Mouse (Mus musculus) heart, adult 11 months (tissue): ENCODE measurements around the gene Rab12.

Experiments
- DNase-seq: peaks from one replicate; pipeline ENCODE4 v3.0.0; 2022

The Rab12 gene

GRCm38 (mm10) chr17:66498598-66498997, 20.9 kb downstream of the Rab12 start:
- DNase-seq, result no peak

DNA sequence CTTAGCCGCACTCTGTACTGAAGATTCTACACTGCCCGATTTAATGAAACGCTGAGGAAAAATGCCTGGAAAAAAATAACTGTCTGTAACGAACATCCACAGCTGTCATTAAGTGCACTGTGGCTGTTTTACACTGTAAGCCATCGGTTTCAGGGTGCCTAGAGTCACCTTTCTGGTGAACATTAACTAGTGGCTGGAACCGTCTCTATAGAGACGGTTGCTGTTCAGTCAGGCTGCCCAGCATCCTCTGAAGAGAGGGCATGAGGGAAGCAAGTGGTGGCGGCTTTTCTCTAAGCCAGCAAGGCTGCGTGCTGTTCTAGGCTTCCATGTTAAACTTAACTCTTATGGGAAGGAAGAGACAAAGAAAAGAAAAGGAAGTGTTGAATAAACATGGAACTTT, 22.9 kb downstream of the Rab12 start:
- no peak for DNase-seq

- peak; percentile 91 for DNase-seq
These were observed 29.4 kb downstream of the Rab12 start for GRCm38 (mm10) chr17:66490022-66490601.

GRCm38 (mm10) chr17:66486576-66486975, 33.0 kb downstream of the Rab12 start:
- no peak for DNase-seq

GRCm38 (mm10) chr17:66485742-66486141, 33.8 kb downstream of the Rab12 start:
- DNase-seq, result peak; percentile 92

- DNase-seq, result no peak
These were observed 34.6 kb downstream of the Rab12 start for GRCm38 (mm10) chr17:66484965-66485364.

DNA sequence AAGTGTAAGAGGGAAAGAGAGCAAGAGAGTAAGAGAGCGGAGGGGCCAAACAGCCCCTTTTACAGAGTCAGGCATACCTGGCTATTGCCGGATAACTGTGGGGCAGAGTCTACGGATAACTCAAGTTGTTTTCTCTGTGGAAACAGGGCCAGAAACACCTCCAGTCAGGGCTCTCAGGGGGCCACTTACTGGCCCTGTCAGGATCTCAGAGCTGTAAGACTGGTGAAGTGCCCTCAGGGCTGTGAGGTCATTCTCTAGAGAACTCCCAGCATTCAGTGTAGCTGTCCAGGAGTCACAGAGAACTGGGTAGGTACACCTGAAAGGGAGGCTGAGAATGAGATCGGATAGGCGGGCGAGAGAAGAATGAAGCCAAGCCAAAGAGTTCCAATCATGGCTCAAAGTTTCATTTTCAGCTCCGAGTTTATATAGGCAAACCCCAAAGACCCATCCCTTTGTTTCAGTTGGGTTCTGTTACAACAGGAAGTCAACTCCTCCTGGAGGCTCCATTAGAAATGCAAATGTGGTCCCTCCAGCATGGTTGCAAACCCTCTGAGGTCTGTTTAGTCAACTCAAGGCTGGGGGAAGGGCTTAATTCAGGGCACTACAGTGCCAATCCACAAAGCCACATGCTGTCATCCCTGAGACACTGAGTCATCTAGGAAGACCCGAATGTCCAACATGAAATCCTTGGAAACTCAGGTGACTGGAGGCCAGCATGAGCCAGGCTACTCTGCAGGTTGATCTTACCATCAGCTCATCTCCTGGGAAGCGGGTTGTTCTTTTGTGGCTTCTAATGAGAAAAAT, 35.7 kb downstream of the Rab12 start:
- no peak for DNase-seq

- no peak for DNase-seq
These were observed 38.2 kb downstream of the Rab12 start for GRCm38 (mm10) chr17:66481295-66481694.

DNA sequence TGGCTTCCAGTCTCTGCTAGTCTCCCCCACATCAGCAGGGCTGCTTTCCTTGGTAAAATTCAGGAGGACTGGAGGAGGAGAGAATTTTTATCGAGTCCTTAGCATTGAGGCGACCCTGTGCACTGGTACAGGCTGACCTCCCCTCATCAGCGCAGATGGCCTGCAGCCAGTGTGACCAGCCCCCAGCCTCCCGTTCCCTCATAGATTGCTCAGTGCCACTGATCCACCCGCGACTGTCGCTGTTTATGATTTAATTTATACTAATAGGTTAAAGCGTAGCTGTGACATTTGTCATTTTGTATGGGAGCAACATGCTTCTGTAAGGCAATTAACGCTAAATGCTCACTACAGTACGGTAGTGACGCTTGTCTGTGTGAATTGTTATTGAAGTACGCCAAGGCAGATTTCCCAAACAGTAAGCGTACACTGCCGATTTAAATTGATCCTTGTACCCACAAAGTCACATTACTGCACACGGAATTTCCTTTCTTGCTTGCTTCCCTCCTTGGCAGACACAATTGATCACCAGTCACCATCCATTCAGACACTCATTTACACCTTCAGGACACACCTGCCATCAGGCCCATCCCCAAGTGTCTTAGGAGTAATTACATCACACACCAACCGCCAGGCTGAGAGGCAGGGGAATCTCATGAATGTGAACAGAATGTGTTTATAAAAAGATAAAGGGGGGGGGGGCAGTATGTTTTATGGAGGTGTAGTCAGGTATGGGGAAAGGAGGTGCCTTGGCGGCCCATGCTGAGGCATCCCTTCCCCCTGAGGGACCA, 38.8 kb downstream of the Rab12 start:
- no peak for DNase-seq

DNA sequence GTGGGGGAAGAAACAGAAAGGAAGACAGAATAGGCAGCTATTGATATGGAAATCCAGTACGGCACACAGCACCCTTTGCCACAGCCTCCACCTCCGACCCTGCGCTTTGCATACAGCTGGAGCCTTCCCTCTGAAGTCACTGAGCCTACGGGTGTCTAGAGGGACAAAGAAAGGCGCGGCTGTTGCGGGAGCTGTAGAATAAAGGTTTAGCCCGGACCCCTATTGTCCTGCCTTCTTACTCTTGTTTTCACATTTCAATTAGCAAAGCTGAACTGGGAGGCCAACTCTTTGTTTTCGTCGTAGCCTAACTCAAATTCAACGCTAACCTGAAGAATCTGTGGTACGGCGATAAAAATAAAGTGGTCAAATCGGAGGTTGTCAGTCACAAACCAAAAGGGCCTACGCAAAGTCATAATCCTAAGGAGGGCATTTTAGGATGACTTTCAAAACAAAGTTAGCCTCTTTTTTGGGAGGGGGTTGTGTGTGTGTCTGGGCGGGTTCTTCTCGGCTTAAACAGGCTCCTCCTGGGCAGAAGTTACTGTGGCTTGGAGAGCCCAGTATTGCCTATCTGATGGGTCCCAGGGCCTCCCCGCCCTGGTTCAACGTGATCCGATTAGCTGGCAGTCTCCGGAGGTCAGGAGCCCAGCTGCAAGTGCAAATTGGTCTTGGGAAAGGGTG, 39.6 kb downstream of the Rab12 start:
- peak; percentile 94 for DNase-seq

DNA sequence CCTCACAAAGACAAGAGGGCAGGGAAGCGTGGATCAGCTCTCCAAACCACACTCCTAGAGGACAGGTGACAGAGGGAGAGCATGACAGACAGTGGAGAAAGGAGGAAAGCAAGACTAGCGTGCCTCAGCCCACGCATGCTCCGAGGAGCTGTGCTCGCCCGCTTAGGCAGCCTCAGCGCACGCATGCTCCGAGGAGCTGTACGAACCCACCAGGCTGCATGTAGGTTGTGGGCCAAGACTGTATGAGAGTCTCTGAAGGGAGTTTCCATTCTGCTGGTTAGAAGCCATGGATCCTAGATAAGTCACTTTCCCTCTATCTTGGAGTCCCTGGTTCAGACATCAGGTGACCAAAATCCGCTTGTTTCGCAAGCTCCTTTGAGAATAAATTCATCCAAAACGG, 40.2 kb downstream of the Rab12 start:
- DNase-seq, result peak; percentile 92

DNA sequence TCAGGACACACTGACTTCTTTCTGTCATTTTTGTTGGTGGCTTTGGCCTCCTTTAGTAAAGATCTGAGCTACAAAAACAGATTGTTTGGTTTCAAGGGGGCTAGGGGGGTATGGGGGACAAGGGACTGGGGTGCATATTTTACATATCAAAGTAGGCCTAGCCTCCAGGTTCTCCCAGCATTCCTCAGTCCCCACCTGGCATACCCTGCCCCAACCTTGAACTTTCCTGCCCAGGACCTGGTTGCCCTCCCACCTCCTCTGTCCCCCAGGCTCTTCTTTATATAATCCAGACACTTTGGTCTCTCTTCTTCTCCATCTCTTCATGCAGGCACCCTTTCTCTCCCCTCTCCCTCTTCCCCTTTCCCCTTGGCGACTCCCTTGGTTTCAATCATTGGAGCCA, 46.3 kb downstream of the Rab12 start:
- no peak for DNase-seq

DNA sequence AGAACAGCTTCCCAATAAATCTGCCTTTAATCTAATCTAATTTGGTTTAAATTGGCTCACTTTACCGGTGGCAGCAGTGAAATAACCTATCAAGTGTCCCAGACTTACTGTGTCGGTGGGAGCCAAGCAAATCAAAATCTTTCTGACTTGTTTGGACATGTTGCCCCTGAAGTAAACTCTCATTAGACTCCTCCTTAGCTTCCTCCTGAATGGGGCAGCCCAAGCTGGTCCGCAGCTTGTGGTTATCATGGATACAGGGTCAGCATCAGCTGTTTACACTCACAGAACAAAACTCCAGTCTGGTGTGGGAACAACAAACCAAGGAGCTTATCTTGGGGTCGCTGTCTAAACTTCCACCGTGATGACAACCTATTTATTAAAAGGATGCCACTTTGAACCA, 47.8 kb downstream of the Rab12 start:
- DNase-seq, result no peak

- DNase-seq, result no peak
These were observed 48.3 kb downstream of the Rab12 start for GRCm38 (mm10) chr17:66471252-66471651.

DNA sequence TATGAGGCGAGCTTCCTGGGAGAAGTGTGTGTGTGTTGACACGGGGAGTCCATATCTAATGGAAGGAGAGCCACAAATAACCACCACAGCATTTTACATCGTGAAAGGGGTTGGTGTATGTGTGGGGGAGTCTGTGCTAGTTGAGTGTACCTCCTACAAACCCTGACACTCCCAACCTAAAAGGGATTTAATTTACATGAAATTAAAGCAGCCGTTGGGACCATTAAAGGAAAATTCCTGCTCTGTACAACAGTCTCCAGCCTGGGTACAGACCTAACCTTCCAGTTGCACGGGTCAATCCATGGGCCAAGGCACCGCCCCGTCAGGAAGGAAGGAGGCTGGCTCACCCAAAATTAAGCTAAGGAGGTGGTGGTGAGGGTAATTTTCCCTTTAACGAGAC, 49.5 kb downstream of the Rab12 start:
- no peak for DNase-seq

DNA sequence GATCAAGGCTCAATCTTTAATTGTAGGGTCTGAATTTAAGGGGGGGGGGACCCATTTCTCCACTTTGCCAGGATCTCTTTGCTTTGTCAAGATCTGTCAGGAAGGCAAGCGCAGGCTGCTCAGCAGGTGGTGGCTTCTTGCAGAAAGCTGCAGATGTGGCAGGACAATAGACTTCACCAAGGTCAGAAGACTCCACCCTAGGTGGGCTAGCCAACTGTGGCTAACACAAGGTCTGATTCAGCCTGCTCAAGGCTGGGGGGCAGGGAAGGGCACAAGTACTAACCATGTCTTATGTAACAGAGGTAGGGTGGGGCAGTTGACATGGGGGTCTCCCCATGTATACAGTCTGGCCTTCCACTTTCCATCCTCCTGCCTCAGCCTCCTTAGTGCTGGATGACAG, 62.3 kb downstream of the Rab12 start:
- peak; percentile 55 for DNase-seq

DNA sequence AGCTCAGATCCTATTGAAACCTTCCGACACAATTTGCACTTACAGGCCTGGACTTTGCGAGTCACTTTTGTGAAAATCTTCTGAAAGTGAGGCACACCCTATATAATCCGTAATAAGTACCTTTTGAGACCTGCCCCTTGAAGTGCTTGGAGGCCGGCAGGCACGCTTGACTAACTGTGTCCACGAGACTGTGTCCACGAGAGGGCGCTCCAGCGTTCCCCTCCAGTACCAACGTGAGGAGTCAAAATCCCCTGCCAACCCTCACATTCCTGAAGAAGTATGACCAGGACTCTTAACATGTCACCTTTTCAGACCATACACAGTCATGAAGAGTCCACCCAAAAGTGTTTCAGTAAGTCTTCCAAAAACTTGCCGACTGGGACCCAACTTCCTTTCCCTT, 68.4 kb downstream of the Rab12 start:
- peak; percentile 94 for DNase-seq

DNA sequence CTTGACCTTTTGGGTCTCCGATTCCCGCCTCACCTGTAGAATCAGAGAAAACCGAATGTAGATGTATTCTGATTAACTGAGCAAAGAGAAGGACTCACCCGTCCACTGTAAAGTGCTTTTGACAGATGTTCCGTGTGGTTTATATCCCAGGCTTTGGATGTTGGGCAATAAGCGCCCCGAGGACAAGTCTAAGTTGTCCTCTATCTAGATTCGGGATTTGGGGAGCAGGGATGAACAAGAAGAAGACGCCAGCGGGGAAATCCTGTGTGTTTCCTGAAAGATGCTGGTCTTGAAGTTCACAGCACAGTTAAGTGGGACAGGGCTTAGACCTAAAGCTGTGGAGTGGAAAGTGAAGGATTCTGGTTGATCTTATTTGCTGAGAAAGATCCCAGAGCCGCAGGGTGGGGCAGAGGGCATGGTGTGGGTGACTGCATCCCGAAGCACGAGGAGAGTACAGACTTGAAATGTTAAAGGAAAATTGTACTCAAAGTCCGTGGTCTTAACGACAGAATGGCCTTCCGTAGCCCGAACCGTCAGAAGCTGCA, 68.9 kb downstream of the Rab12 start:
- DNase-seq, result no peak

DNA sequence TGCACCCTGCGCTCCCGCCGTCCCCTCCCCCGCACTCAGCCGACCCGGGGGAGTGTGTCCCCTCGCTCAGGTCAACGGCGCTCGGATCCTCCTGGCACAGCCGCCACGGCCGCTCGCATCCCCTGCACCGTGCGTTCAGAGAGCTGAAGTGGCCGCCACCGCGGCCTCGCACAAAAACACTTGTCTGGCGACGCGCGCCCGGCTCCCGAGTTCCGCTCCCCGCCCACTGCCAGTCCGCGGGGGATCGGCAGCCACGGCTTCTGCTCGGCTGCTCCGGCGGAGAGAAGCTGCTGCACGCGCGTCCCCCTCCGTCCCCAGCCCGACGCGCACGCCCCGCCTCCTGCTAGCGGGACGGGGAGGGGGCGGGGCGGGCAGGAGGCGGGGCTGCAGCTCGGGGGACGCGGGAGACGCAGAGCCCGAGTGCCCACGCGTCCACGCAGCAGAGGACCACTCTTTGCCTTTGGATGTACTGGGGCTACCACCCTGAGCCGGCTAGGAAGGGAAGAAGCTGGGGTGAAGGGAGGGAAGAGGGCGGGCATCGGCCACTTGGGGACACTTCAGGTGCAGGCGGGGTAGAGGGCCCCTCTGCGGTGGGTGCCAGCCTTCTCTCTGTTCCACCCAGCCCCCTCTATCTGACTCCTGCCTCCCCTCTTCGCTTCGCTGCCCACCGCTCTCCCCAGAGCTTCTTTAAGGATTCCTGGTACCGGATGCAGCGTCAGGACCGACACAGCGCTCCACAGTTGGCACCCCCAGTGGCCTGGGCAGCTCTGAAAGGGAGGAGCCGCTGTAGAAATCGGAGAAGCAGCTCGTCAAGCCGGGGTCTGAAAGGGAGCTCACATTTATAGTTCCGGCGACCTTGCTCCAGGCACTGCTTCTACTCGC, 69.8 kb downstream of the Rab12 start, which contains the start of gene Mtcl1:
Mtcl1 (minus strand) TSS at position 291 of the 882 bp plus-strand sequence.
- DNase-seq, result peak; percentile 98

- DNase-seq, result peak; percentile 95
These were observed 70.8 kb downstream of the Rab12 start for GRCm38 (mm10) chr17:66448421-66449405.

DNA sequence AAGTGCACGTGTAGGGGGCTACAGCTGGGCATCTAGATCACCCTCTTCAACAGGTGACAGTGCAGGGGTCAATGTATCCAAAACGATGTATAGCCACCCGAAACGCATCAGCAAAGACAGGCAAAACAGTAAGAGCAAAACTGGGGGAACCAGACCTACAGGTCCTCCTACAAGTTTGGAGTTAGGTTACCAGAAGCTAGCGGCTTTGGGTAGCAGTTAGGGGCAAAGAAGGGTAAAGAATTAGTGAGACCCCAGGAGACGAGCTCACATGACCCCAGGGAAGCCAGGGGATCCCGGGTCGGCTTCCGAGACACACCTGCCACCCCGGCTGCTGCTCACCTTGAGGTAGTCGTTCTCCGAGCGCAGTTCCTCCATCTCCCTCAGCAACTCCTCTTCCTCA, 71.6 kb downstream of the Rab12 start:
- no peak for DNase-seq
